Mouse (Mus musculus) subcutaneous adipose tissue, adult 2 months (tissue): ENCODE results near the gene Zfp81. TPM values are rescaled to one million over a fixed set of nuclear protein-coding genes. Genes with fewer than 3 reads are reported as not detected.

Experiments used
- polyA plus RNA-seq: library from polyadenylated mRNA; depleted of rRNA; stranded (reverse); fragments of >200 nt; gene quantifications from 2 replicates; pipeline ENCODE4 v1.2.3, GENCODE M21; 2012; ENCODE audit warnings: low replicate concordance; rRNA removed

Zfp81 gene
- 1.1 and 2.9 TPM in 2 replicates for polyA plus RNA-seq

GRCm38 (mm10) chr17:33358411-33359384, at the start of gene Zfp81:
TSS of gene Zfp81 (minus strand) at chr17:33358878.

GRCm38 (mm10) chr17:33394182-33395034, 35.7 kb upstream of the Zfp81 start, which contains the start of gene Zfp101:
TSS of gene Zfp101 (minus strand) at chr17:33394641.

GRCm38 (mm10) chr17:33289039-33289875, 69.4 kb downstream of the Zfp81 start, which contains the start of gene Zfp955b:
TSS of gene Zfp955b (plus strand) at chr17:33289544.

Other genes with a start within 250 kb of the Zfp81 start
- not detected in 2 replicates for gene Morc2b, start 219.2 kb downstream of the Zfp81 start, polyA plus RNA-seq
- gene Olfr55, start 190.4 kb downstream of the Zfp81 start, polyA plus RNA-seq: not detected in 2 replicates
- gene Olfr239, start 167.6 kb downstream of the Zfp81 start, polyA plus RNA-seq: not detected in 2 replicates
- 0.26 TPM in 1 of 2 replicates, not detected in the other for gene Olfr1564, start 137.2 kb downstream of the Zfp81 start, polyA plus RNA-seq
- 1.1 and 1.9 TPM in 2 replicates for gene Zfp955a, start 103.7 kb downstream of the Zfp81 start, polyA plus RNA-seq
- gene Olfr63, start 94.2 kb downstream of the Zfp81 start, polyA plus RNA-seq: not detected in 2 replicates
- gene Zfp955b, start 69.3 kb downstream of the Zfp81 start, polyA plus RNA-seq: 1.8 and 2.9 TPM in 2 replicates
- gene Zfp101, start 35.8 kb upstream of the Zfp81 start, polyA plus RNA-seq: 1.8 and 2.9 TPM in 2 replicates
- gene Actl9, start 74.0 kb upstream of the Zfp81 start, polyA plus RNA-seq: 0.39 and 0.52 TPM in 2 replicates
- gene Adamts10, start 165.3 kb upstream of the Zfp81 start, polyA plus RNA-seq: 114 and 141 TPM in 2 replicates
- gene Myo1f, start 196.8 kb upstream of the Zfp81 start, polyA plus RNA-seq: 9.9 and 15.9 TPM in 2 replicates